Mouse (Mus musculus): ENCODE data around the gene Dtx1. TPM values are rescaled to one million over a fixed set of nuclear protein-coding genes. Genes with fewer than 3 reads are reported as not detected.

The Dtx1 gene
- 10 to 100 TPM; 84.4 to 90.4 TPM for total RNA-seq (2021)

- intact Hi-C loops (cut with DNase I) = loop anchor here (2.0 kb wide), 2 partner anchors 31 to 91 kb away; no protein-coding TSS in a partner anchor
- no peak for DNase-seq (ENCODE audit: extremely low spot score in 1 of 2, low spot score in 2 of 2)
Measured at GRCm38 (mm10) chr5:120711827-120712226, at the start of gene Dtx1. Gene Dtx1, minus strand, starts transcription at chr5:120711927.

- no peak for DNase-seq (ENCODE audit: extremely low spot score in 1 of 2, low spot score in 2 of 2)
Measured at GRCm38 (mm10) chr5:120754215-120754614, 42.5 kb upstream of the Dtx1 start.

GRCm38 (mm10) chr5:120752786-120753185 is 41.1 kb upstream of the Dtx1 start:
- intact Hi-C loops (cut with DNase I) = no loop called here
- no peak for DNase-seq (ENCODE audit: extremely low spot score in 1 of 2, low spot score in 2 of 2)

More at GRCm38 (mm10) chr5:120754215-120754614, 42.5 kb upstream of the Dtx1 start:
- intact Hi-C loops (cut with DNase I) = no loop called here

GRCm38 (mm10) chr5:120751206-120751605 is 39.5 kb upstream of the Dtx1 start:
- intact Hi-C loops (cut with DNase I) = no loop called here
- no peak for DNase-seq (ENCODE audit: extremely low spot score in 1 of 2, low spot score in 2 of 2)

GRCm38 (mm10) chr5:120749688-120750087 is 38.0 kb upstream of the Dtx1 start, which contains the start of gene Oas2:
Gene Oas2, minus strand, starts transcription at chr5:120749853.
- intact Hi-C loops (cut with DNase I) = loop anchor here (5.0 kb wide), 1 partner anchor 127 kb away; no protein-coding TSS in a partner anchor
- DNase-seq (ENCODE audit: extremely low spot score in 1 of 2, low spot score in 2 of 2) = no peak

- intact Hi-C loops (cut with DNase I) = loop anchor here (5.0 kb wide), 1 partner anchor 124 kb away; no protein-coding TSS in a partner anchor
- peak; percentile 49 to 68 for DNase-seq (ENCODE audit: extremely low spot score in 1 of 2, low spot score in 2 of 2)
Measured at GRCm38 (mm10) chr5:120746451-120746850, 34.7 kb upstream of the Dtx1 start.

- intact Hi-C loops (cut with DNase I) = no loop called here
- no peak for DNase-seq (ENCODE audit: extremely low spot score in 1 of 2, low spot score in 2 of 2)
Measured at GRCm38 (mm10) chr5:120742125-120742524, 30.4 kb upstream of the Dtx1 start.

- intact Hi-C loops (cut with DNase I) = no loop called here
- peak in 1 of 2 experiments; percentile 66 for DNase-seq (ENCODE audit: extremely low spot score in 1 of 2, low spot score in 2 of 2)
Measured at GRCm38 (mm10) chr5:120734380-120734990, 22.8 kb upstream of the Dtx1 start.

- no peak for DNase-seq (ENCODE audit: extremely low spot score in 1 of 2, low spot score in 2 of 2)
- intact Hi-C loops (cut with DNase I) = no loop called here
Measured at GRCm38 (mm10) chr5:120733696-120734095, 22.0 kb upstream of the Dtx1 start.

GRCm38 (mm10) chr5:120732740-120733139 is 21.0 kb upstream of the Dtx1 start:
- intact Hi-C loops (cut with DNase I) = no loop called here
- DNase-seq (ENCODE audit: extremely low spot score in 1 of 2, low spot score in 2 of 2) = no peak

GRCm38 (mm10) chr5:120729319-120729718 is 17.6 kb upstream of the Dtx1 start:
- intact Hi-C loops (cut with DNase I) = no loop called here
- DNase-seq (ENCODE audit: extremely low spot score in 1 of 2, low spot score in 2 of 2) = peak in 1 of 2 experiments; percentile 57

- DNase-seq (ENCODE audit: extremely low spot score in 1 of 2, low spot score in 2 of 2) = no peak
- intact Hi-C loops (cut with DNase I) = no loop called here
Measured at GRCm38 (mm10) chr5:120725811-120726455, 14.2 kb upstream of the Dtx1 start.

- intact Hi-C loops (cut with DNase I) = no loop called here
- DNase-seq (ENCODE audit: extremely low spot score in 1 of 2, low spot score in 2 of 2) = no peak
Measured at GRCm38 (mm10) chr5:120721005-120721404, 9.3 kb upstream of the Dtx1 start.

- DNase-seq (ENCODE audit: extremely low spot score in 1 of 2, low spot score in 2 of 2) = no peak
- intact Hi-C loops (cut with DNase I) = no loop called here
Measured at GRCm38 (mm10) chr5:120718600-120719378, 7.1 kb upstream of the Dtx1 start.

GRCm38 (mm10) chr5:120717136-120717535 is 5.4 kb upstream of the Dtx1 start:
- DNase-seq (ENCODE audit: extremely low spot score in 1 of 2, low spot score in 2 of 2) = peak in 1 of 2 experiments; percentile 46
- intact Hi-C loops (cut with DNase I) = no loop called here

- intact Hi-C loops (cut with DNase I) = no loop called here
Measured at GRCm38 (mm10) chr5:120714314-120714713, 2.6 kb upstream of the Dtx1 start.

GRCm38 (mm10) chr5:120712721-120713120 is 994 bp upstream of the Dtx1 start:
- intact Hi-C loops (cut with DNase I) = loop anchor here (2.0 kb wide), 1 partner anchor 92 kb away; no protein-coding TSS in a partner anchor
- DNase-seq (ENCODE audit: extremely low spot score in 1 of 2, low spot score in 2 of 2) = no peak

More at GRCm38 (mm10) chr5:120714314-120714713, 2.6 kb upstream of the Dtx1 start:
- peak; percentile 58 to 80 for DNase-seq (ENCODE audit: extremely low spot score in 1 of 2, low spot score in 2 of 2)

- intact Hi-C loops (cut with DNase I) = loop anchor here (2.0 kb wide), 1 partner anchor 31 kb away; no protein-coding TSS in a partner anchor
- DNase-seq (ENCODE audit: extremely low spot score in 1 of 2, low spot score in 2 of 2) = peak; percentile 72 to 89
Measured at GRCm38 (mm10) chr5:120711416-120711815, 311 bp downstream of the Dtx1 start.

GRCm38 (mm10) chr5:120710826-120711248 is 890 bp downstream of the Dtx1 start:
- peak in 1 of 2 experiments; percentile 67 for DNase-seq (ENCODE audit: extremely low spot score in 1 of 2, low spot score in 2 of 2)
- intact Hi-C loops (cut with DNase I) = loop anchor here (2.0 kb wide), 1 partner anchor 30 kb away; no protein-coding TSS in a partner anchor

All from left cerebral cortex, postnatal 10 days (tissue).